Mouse (Mus musculus): ENCODE measurements around the gene Tmod1. TPM values are rescaled to one million over a fixed set of nuclear protein-coding genes. Genes with fewer than 3 reads are reported as not detected.

The Tmod1 gene
- polyA plus RNA-seq, 1 experiment from 2014 or later: 4.7 TPM

GRCm38 (mm10) chr4:46047971-46048370, 9.2 kb downstream of the Tmod1 start:
- TF ChIP-seq CTCF (IDR thresholded peaks at IDR 0.05; ENCODE audit: low read depth): no peak

GRCm38 (mm10) chr4:46048418-46048817, 9.7 kb downstream of the Tmod1 start:
- Histone ChIP-seq H3K36me3 (ENCODE audit: control insufficient read depth, insufficient read depth) (no peaks in the 10 kb centered on the region), H3K27me3 (replicated peaks; ENCODE audit: control insufficient read depth, insufficient read depth, low read length) (no peaks in the 10 kb centered on the region), H3K4me1 (replicated peaks; ENCODE audit: control insufficient read depth, insufficient read depth, low read length) (no peaks in the 10 kb centered on the region), H3K4me2 (replicated peaks; ENCODE audit: low read depth) (no peak overlapping the region), H3K9me3 (ENCODE audit: control insufficient read depth) (no peaks in the 10 kb centered on the region), H3K4me3 (ENCODE audit: low read depth, low read length) (no peak overlapping the region), H3K9ac (ENCODE audit: low read depth, low read length) (no peak overlapping the region), H3K27ac (ENCODE audit: low read depth, low read length) (no peak overlapping the region)
- no peak for ATAC-seq
- no peak for TF ChIP-seq CTCF (IDR thresholded peaks at IDR 0.05; ENCODE audit: low read depth)
- 91% methylated on average over 7 of the region's 7 CpGs for WGBS

More at GRCm38 (mm10) chr4:46047971-46048370, 9.2 kb downstream of the Tmod1 start:
- 67% methylated on average over 4 of the region's 4 CpGs for WGBS
- ATAC-seq: no peak
- no peak overlapping the region for H3K4me2 ChIP-seq (replicated peaks; ENCODE audit: low read depth)
- H3K9ac ChIP-seq (ENCODE audit: low read depth, low read length): no peak overlapping the region
- H3K9me3 ChIP-seq (ENCODE audit: control insufficient read depth): no peaks in the 10 kb centered on the region
- no peaks in the 10 kb centered on the region for H3K4me1 ChIP-seq (replicated peaks; ENCODE audit: control insufficient read depth, insufficient read depth, low read length)
- no peaks in the 10 kb centered on the region for H3K27me3 ChIP-seq (replicated peaks; ENCODE audit: control insufficient read depth, insufficient read depth, low read length)
- no peaks in the 10 kb centered on the region for H3K36me3 ChIP-seq (ENCODE audit: control insufficient read depth, insufficient read depth)
- no peak overlapping the region for H3K4me3 ChIP-seq (ENCODE audit: low read depth, low read length)
- no peak overlapping the region for H3K27ac ChIP-seq (ENCODE audit: low read depth, low read length)

- H3K27ac ChIP-seq (ENCODE audit: low read depth, low read length): no peak overlapping the region
- H3K9ac ChIP-seq (ENCODE audit: low read depth, low read length): no peak overlapping the region
- H3K4me3 ChIP-seq (ENCODE audit: low read depth, low read length): no peak overlapping the region
- H3K4me2 ChIP-seq (replicated peaks; ENCODE audit: low read depth): no peak overlapping the region
- TF ChIP-seq CTCF (IDR thresholded peaks at IDR 0.05; ENCODE audit: low read depth): no peak
- no peaks in the 10 kb centered on the region for H3K36me3 ChIP-seq (ENCODE audit: control insufficient read depth, insufficient read depth)
- H3K9me3 ChIP-seq (ENCODE audit: control insufficient read depth): no peaks in the 10 kb centered on the region
- H3K27me3 ChIP-seq (replicated peaks; ENCODE audit: control insufficient read depth, insufficient read depth, low read length): no peaks in the 10 kb centered on the region
- no peak for ATAC-seq
- no peaks in the 10 kb centered on the region for H3K4me1 ChIP-seq (replicated peaks; ENCODE audit: control insufficient read depth, insufficient read depth, low read length)
- WGBS: 91% methylated on average over 9 of the region's 9 CpGs
Measured at GRCm38 (mm10) chr4:46053323-46054107, 14.8 kb downstream of the Tmod1 start.

GRCm38 (mm10) chr4:46056163-46056562, 17.4 kb downstream of the Tmod1 start:
- no peak overlapping the region for H3K9ac ChIP-seq (ENCODE audit: low read depth, low read length)
- H3K4me1 ChIP-seq (replicated peaks; ENCODE audit: control insufficient read depth, insufficient read depth, low read length): no peaks in the 10 kb centered on the region
- WGBS: 93% methylated on average over 5 of the region's 5 CpGs
- no peak overlapping the region for H3K4me3 ChIP-seq (ENCODE audit: low read depth, low read length)
- no peaks in the 10 kb centered on the region for H3K36me3 ChIP-seq (ENCODE audit: control insufficient read depth, insufficient read depth)
- ATAC-seq: no peak
- TF ChIP-seq CTCF (IDR thresholded peaks at IDR 0.05; ENCODE audit: low read depth): no peak
- H3K27ac ChIP-seq (ENCODE audit: low read depth, low read length): no peak overlapping the region
- H3K4me2 ChIP-seq (replicated peaks; ENCODE audit: low read depth): no peak overlapping the region
- H3K9me3 ChIP-seq (ENCODE audit: control insufficient read depth): no peaks in the 10 kb centered on the region
- no peaks in the 10 kb centered on the region for H3K27me3 ChIP-seq (replicated peaks; ENCODE audit: control insufficient read depth, insufficient read depth, low read length)

GRCm38 (mm10) chr4:46061259-46061962, 22.7 kb downstream of the Tmod1 start:
- Histone ChIP-seq H3K4me3 (ENCODE audit: low read depth, low read length) (no peak overlapping the region), H3K9ac (ENCODE audit: low read depth, low read length) (no peak overlapping the region), H3K4me1 (replicated peaks; ENCODE audit: control insufficient read depth, insufficient read depth, low read length) (no peaks in the 10 kb centered on the region), H3K9me3 (ENCODE audit: control insufficient read depth) (no peaks in the 10 kb centered on the region), H3K27me3 (replicated peaks; ENCODE audit: control insufficient read depth, insufficient read depth, low read length) (no peaks in the 10 kb centered on the region), H3K36me3 (ENCODE audit: control insufficient read depth, insufficient read depth) (no peaks in the 10 kb centered on the region), H3K27ac (ENCODE audit: low read depth, low read length) (no peak overlapping the region), H3K4me2 (replicated peaks; ENCODE audit: low read depth) (no peak overlapping the region)
- 89% methylated on average over 12 of the region's 12 CpGs for WGBS
- ATAC-seq: no peak
- no peak for TF ChIP-seq CTCF (IDR thresholded peaks at IDR 0.05; ENCODE audit: low read depth)

- no peaks in the 10 kb centered on the region for H3K36me3 ChIP-seq (ENCODE audit: control insufficient read depth, insufficient read depth)
- TF ChIP-seq CTCF (IDR thresholded peaks at IDR 0.05; ENCODE audit: low read depth): no peak
- no peak for ATAC-seq
- no peak overlapping the region for H3K27ac ChIP-seq (ENCODE audit: low read depth, low read length)
- H3K27me3 ChIP-seq (replicated peaks; ENCODE audit: control insufficient read depth, insufficient read depth, low read length): no peaks in the 10 kb centered on the region
- H3K4me2 ChIP-seq (replicated peaks; ENCODE audit: low read depth): no peak overlapping the region
- H3K9me3 ChIP-seq (ENCODE audit: control insufficient read depth): no peaks in the 10 kb centered on the region
- no peaks in the 10 kb centered on the region for H3K4me1 ChIP-seq (replicated peaks; ENCODE audit: control insufficient read depth, insufficient read depth, low read length)
- H3K4me3 ChIP-seq (ENCODE audit: low read depth, low read length): no peak overlapping the region
- WGBS: 83% methylated on average over 4 of the region's 4 CpGs
- no peak overlapping the region for H3K9ac ChIP-seq (ENCODE audit: low read depth, low read length)
Measured at GRCm38 (mm10) chr4:46063841-46064240, 25.1 kb downstream of the Tmod1 start.
